Mouse (Mus musculus) stomach, adult 2 months (tissue): ENCODE measurements around the gene Hcrt. TPM values are rescaled to one million over a fixed set of nuclear protein-coding genes. Genes with fewer than 3 reads are reported as not detected.

Experiments used
- polyA plus RNA-seq: library from polyadenylated mRNA; depleted of rRNA; stranded (reverse); fragments of >200 nt; gene quantifications from 2 replicates; pipeline ENCODE4 v1.2.3, GENCODE M21; 2012; rRNA removed

Gene Hcrt
- polyA plus RNA-seq, result not detected in 2 replicates

DNA sequence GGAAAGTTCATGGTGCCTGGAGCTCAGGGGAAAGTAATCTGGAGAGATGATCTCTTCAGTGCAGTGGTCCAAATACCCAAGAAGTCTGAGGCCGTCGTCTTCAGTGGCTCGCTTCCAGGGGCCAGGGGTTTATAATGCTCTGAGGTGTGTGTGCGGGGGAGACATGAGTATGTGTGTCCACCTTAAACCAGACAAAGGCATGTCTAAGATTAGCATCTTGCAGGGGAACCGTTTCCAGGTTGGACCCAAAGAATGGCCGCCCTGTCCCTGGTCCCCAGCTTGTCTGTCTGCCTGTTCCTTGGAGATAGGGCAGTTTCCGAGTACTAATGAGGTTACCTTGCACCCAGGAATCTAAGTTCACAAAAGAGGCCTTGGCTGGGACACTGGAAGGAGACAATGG is at the start of gene Hcrt:
Gene Hcrt, minus strand, starts transcription at position 101 of the 400 bp plus-strand sequence.

DNA sequence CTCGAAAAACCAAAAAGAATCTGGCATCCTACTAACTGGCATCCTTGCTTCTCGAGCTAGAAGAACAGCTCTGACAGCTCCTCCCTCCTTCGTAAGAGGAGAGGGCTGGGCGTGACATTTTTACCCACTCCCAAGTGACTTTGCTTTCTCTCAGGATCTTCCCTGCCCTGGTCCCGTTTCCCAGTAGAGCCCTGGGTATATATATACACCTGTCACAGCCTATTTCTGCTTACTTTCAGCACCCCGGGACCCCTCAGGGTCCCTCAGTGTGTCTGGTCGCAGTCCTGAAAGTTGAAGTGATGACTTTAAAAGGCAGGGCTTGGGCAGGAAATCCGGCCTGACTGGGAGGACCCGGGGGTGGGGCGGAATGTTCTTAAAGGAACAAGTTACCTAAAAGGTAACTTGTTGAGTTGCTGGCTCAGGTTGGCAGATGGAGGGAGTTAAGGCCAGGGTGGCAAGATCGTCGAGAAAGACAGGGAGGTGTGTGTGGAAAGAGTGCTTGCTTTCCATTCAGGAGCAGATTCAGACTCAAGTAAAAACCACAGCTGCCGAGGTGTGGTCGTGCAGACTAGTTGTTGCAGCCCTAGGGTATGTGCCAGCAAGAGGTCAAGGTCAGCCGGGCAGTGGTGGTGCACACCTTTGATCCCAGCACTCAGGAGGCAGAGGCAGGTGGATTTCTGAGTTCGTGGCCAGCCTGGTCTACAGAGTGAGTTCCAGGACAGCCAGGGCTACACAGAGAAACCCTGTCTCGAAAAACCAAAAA is 8.1 kb upstream of the Hcrt start, which contains the start of gene Ghdc:
Gene Ghdc, minus strand, starts transcription at position 312 of the 763 bp plus-strand sequence.

GRCm38 (mm10) chr11:100759611-100760233 is 3.0 kb downstream of the Hcrt start, which contains the start of gene Kcnh4:
Gene Kcnh4, minus strand, starts transcription at chr11:100759942.

GRCm38 (mm10) chr11:100738066-100738604 is 24.6 kb downstream of the Hcrt start, which contains the start of gene Rab5c:
Gene Rab5c, minus strand, starts transcription at chr11:100738215.

GRCm38 (mm10) chr11:100713735-100714533 is 48.8 kb downstream of the Hcrt start, which contains the start of gene Hspb9:
Gene Hspb9, plus strand, starts transcription at chr11:100713850.

DNA sequence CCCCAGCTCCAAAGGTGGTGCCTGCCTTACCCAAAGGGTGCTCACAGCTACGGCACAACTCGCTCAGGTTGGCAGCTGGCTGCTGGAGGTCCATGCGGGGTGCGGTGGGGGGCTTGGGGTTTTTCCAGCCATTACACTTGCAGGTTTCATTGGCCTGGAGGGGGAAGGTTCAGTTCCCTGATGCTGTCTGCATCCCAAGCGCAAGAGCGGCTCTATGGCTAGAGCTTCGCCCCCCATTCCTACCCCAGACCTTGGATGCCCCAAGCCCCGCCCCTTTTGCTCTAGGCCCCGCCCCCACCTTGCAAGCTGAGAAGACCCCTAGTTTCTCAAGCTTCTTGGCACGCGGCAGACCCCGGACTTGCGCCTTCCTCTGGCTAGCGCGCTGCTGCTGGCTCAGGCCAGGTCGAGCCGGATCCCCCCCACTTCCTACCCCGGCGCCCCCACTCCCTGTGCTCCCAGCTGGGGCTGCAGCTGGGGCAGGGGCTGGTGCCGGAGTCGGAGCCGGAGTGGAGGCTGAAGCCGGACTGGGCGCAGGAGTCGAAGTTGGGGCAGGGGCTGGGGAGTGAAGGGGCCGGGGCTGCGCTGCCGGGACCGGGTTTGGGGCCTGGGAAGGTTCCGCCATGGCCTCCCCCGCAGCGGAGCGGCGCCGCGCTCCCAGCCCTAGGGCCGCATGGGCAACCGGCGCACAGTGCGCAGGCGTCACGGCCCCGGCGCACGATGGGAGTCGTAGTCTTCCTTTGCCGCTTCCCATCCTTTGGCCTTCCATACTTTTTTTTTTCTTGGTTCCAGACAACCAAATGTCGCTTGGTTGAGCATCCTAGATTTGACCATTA is 50.7 kb downstream of the Hcrt start, which contains the start of gene Kat2a:
Gene Kat2a, minus strand, starts transcription at position 683 of the 833 bp plus-strand sequence.

Other genes with a start within 250 kb of the Hcrt start
- gene Acly, start 234.9 kb downstream of the Hcrt start, polyA plus RNA-seq, result 17.6 and 20.0 TPM in 2 replicates
- gene Ttc25, start 217.3 kb downstream of the Hcrt start, polyA plus RNA-seq, result 0.19 and 0.40 TPM in 2 replicates
- gene Cnp, start 188.0 kb downstream of the Hcrt start, polyA plus RNA-seq, result 9.3 and 11.7 TPM in 2 replicates
- 45.0 and 47.0 TPM in 2 replicates for gene Nkiras2, start 143.7 kb downstream of the Hcrt start, polyA plus RNA-seq
- gene Dnajc7, start 142.8 kb downstream of the Hcrt start, polyA plus RNA-seq, result 3.6 and 5.6 TPM in 2 replicates
- gene Zfp385c, start 70.5 kb downstream of the Hcrt start, polyA plus RNA-seq, result 2.3 TPM in 2 replicates
- gene Dhx58, start 58.7 kb downstream of the Hcrt start, polyA plus RNA-seq, result 2.0 and 5.4 TPM in 2 replicates
- 20.3 and 20.9 TPM in 2 replicates for gene Kat2a, start 50.5 kb downstream of the Hcrt start, polyA plus RNA-seq
- gene Hspb9, start 49.1 kb downstream of the Hcrt start, polyA plus RNA-seq, result not detected in 2 replicates
- gene Rab5c, start 24.7 kb downstream of the Hcrt start, polyA plus RNA-seq, result 128 and 132 TPM in 2 replicates
- gene Kcnh4, start 3.0 kb downstream of the Hcrt start, polyA plus RNA-seq, result not detected in 2 replicates
- gene Ghdc, start 8.0 kb upstream of the Hcrt start, polyA plus RNA-seq, result 5.9 and 6.6 TPM in 2 replicates
- 7.1 and 7.4 TPM in 2 replicates for gene Stat5b, start 87.8 kb upstream of the Hcrt start, polyA plus RNA-seq
- gene Stat5a, start 96.4 kb upstream of the Hcrt start, polyA plus RNA-seq, result 12.2 and 12.6 TPM in 2 replicates
- gene Stat3, start 176.6 kb upstream of the Hcrt start, polyA plus RNA-seq, result 31.8 and 35.5 TPM in 2 replicates
- 51.6 and 78.4 TPM in 2 replicates for gene Cavin1, start 208.0 kb upstream of the Hcrt start, polyA plus RNA-seq
- gene Atp6v0a1, start 246.5 kb upstream of the Hcrt start, polyA plus RNA-seq, result 46.3 and 53.1 TPM in 2 replicates